Mouse (Mus musculus) effector memory CD4-positive, alpha-beta T cell, adult 7 months (primary cell): ENCODE measurements around the gene Cltc. TPM values are rescaled to one million over a fixed set of nuclear protein-coding genes. Genes with fewer than 3 reads are reported as not detected.

Experiments
- polyA plus RNA-seq: library from polyadenylated mRNA; unstranded; fragments of 100-300 nt; shearing (Covaris generic); gene quantifications from one replicate; pipeline ENCODE4 v1.2.1, GENCODE M21; 2017

Gene Cltc
- polyA plus RNA-seq, result 154 TPM

GRCm38 (mm10) chr11:86757480-86758371, at the start of gene Cltc:
TSS of gene Cltc (minus strand) at chr11:86757565.

GRCm38 (mm10) chr11:86683395-86684125, 73.8 kb downstream of the Cltc start, which contains the start of the genes Vmp1 and Ptrh2:
TSS of gene Vmp1 (minus strand) at chr11:86683836.
TSS of gene Ptrh2 (plus strand) at chr11:86683985.

Other genes with a start within 250 kb of the Cltc start
- gene Rps6kb1, start 212.8 kb downstream of the Cltc start, polyA plus RNA-seq, result 82.3 TPM
- 4.4 TPM for gene Tubd1, start 212.6 kb downstream of the Cltc start, polyA plus RNA-seq
- gene Vmp1, start 73.7 kb downstream of the Cltc start, polyA plus RNA-seq, result 275 TPM
- 5.0 TPM for gene Ptrh2, start 73.6 kb downstream of the Cltc start, polyA plus RNA-seq
- 58.1 TPM for gene Dhx40, start 50.2 kb upstream of the Cltc start, polyA plus RNA-seq
- gene Ypel2, start 236.1 kb upstream of the Cltc start, polyA plus RNA-seq, result 1.5 TPM